8 mouse cellular contexts compared by ENCODE assay signal in genomic region chr5:131083072-131083657, GRCm38 (mm10).
DNase-seq lines count a peak whose midpoint lies in the region; ATAC-seq lines count a peak whose summit lies in the region.

No protein-coding gene starts in this region.

- no peaks in the 10 kb centered on the region for H3K36me3 ChIP-seq in hindbrain, embryonic 12.5 days
- H3K36me3 ChIP-seq in hindbrain, embryonic 11.5 days (ENCODE audit: control insufficient read depth, insufficient read depth, low read length): no peaks in the 10 kb centered on the region
- no peaks in the 10 kb centered on the region for H3K36me3 ChIP-seq in midbrain, embryonic 16.5 days (ENCODE audit: control insufficient read depth, insufficient read depth, low read length)

- H3K9ac ChIP-seq in hindbrain, embryonic 12.5 days: no peak overlapping the region
- no peak overlapping the region for H3K9ac ChIP-seq in hindbrain, embryonic 11.5 days (ENCODE audit: low read depth, low read length)
- H3K9ac ChIP-seq in midbrain, embryonic 16.5 days (ENCODE audit: low read depth, low read length): peak overlapping the region; percentile 42; the same call in 1 of the 2 replicates

- H3K27me3 ChIP-seq in hindbrain, embryonic 12.5 days: no peaks in the 10 kb centered on the region
- no peaks in the 10 kb centered on the region for H3K27me3 ChIP-seq in hindbrain, embryonic 11.5 days (ENCODE audit: control insufficient read depth, insufficient read depth, low read length)
- no peaks in the 10 kb centered on the region for H3K27me3 ChIP-seq in midbrain, embryonic 16.5 days (ENCODE audit: control insufficient read depth, insufficient read depth, low read depth, low read length)

- no peak for DNase-seq in hindbrain, embryonic 11.5 days (ENCODE audit: low spot score)
- peak; percentile 79 to 87 for DNase-seq in cerebellum, adult 18-20 months
- peak; percentile 25 for DNase-seq in forelimb bud, embryonic 11.5 days (ENCODE audit: low read depth, low spot score)
- no peak for DNase-seq in heart, adult 11 months
- DNase-seq in yolk sac, embryonic 10.5 days (ENCODE audit: low spot score): no peak
- DNase-seq in heart, postnatal 10 days: no peak

- H3K4me2 ChIP-seq in hindbrain, embryonic 12.5 days (replicated peaks): no peak overlapping the region
- no peak overlapping the region for H3K4me2 ChIP-seq in hindbrain, embryonic 11.5 days (replicated peaks; ENCODE audit: low read depth, low read length)
- H3K4me2 ChIP-seq in midbrain, embryonic 16.5 days (ENCODE audit: low read length): peak overlapping the region; percentile 2; the same call in 1 of the 2 replicates

- H3K27ac ChIP-seq in hindbrain, embryonic 12.5 days: peak overlapping the region; percentile 46; the same call in 1 of the 2 replicates
- H3K27ac ChIP-seq in hindbrain, embryonic 11.5 days (ENCODE audit: low read depth, low read length): no peak overlapping the region
- H3K27ac ChIP-seq in midbrain, embryonic 16.5 days (ENCODE audit: low read length): peak overlapping the region; percentile 51

- intact Hi-C loops in heart, postnatal 10 days (cut with DNase I): no loop called here

- WGBS in hindbrain, embryonic 12.5 days: 60% methylated on average over 14 of the region's 14 CpGs
- 65% methylated on average over 14 of the region's 14 CpGs for WGBS in hindbrain, embryonic 11.5 days
- 23% methylated on average over 14 of the region's 14 CpGs for WGBS in midbrain, embryonic 16.5 days

- H3K4me3 ChIP-seq in hindbrain, embryonic 12.5 days: no peak overlapping the region
- H3K4me3 ChIP-seq in hindbrain, embryonic 11.5 days (ENCODE audit: low read depth, low read length): no peak overlapping the region
- H3K4me3 ChIP-seq in midbrain, embryonic 16.5 days (ENCODE audit: low read depth, low read length): no peak overlapping the region

- no peaks in the 10 kb centered on the region for H3K9me3 ChIP-seq in hindbrain, embryonic 12.5 days (replicated peaks)
- H3K9me3 ChIP-seq in hindbrain, embryonic 11.5 days (ENCODE audit: control insufficient read depth, low read length): no peaks in the 10 kb centered on the region
- H3K9me3 ChIP-seq in midbrain, embryonic 16.5 days (replicated peaks; ENCODE audit: control insufficient read depth, low read length, poor library complexity, severe bottlenecking): no peaks in the 10 kb centered on the region; the same call in 1 of the 2 replicates

- no peak for ATAC-seq in hindbrain, embryonic 12.5 days (ENCODE audit: low FRiP score)
- no peak for ATAC-seq in hindbrain, embryonic 11.5 days (ENCODE audit: low FRiP score)
- ATAC-seq in midbrain, embryonic 16.5 days: peak; percentile 54; the same call in 1 of the 2 replicates

- H3K4me1 ChIP-seq in hindbrain, embryonic 12.5 days: 0 out of 2 replicates have a peak, but pooled peaks cover 5% of the 10 kb centered on the region
- no peaks in the 10 kb centered on the region for H3K4me1 ChIP-seq in hindbrain, embryonic 11.5 days (replicated peaks; ENCODE audit: control insufficient read depth, insufficient read depth, low read length)
- H3K4me1 ChIP-seq in midbrain, embryonic 16.5 days (ENCODE audit: control insufficient read depth, insufficient read depth, low read length): peaks cover 10% of the 10 kb centered on the region

Comparison
In these comparisons a context has a peak if more than half of its experiments do, and no peak if none do; other contexts are left out.
1. DNase-seq: peak in cerebellum, adult 18-20 months (2 of 2) and forelimb bud, embryonic 11.5 days (single experiment); none in hindbrain, embryonic 11.5 days (single experiment), heart, adult 11 months (single experiment), yolk sac, embryonic 10.5 days (single experiment) and heart, postnatal 10 days (0 of 2).